Mouse (Mus musculus) midbrain, embryonic 11.5 days (tissue): Measurements from ENCODE around the gene Serpina3m. TPM values are rescaled to one million over a fixed set of nuclear protein-coding genes. Genes with fewer than 3 reads are reported as not detected.
A peak's percentile ranks its signal among the peaks of the same experiment; 100 is the strongest.

Experiments
- ATAC-seq: fragments of 200-750 bp; cut with Nextera tagmentation; 2 replicates; pipeline ENCODE4 v1.8.0; 2017; ENCODE audit warnings: moderate TSS enrichment, moderate library complexity; ENCODE audit not compliant: low FRiP score
- DNase-seq: peaks from one replicate; pipeline ENCODE4 v3.0.0; 2015; ENCODE audit warnings: low spot score; ENCODE audit errors: missing footprints
- H3K27ac ChIP-seq: fragments of 300-500 bp; sonication (generic); 2 replicates; pipeline ENCODE4 v1.5.1; 2014; ENCODE audit warnings: low read depth, low read length
- H3K27me3 ChIP-seq: fragments of 300-500 bp; sonication (generic); 2 replicates; pipeline ENCODE4 v1.6.1; 2014; ENCODE audit warnings: mild to moderate bottlenecking, low read length, moderate library complexity, mixed read lengths; ENCODE audit not compliant: control insufficient read depth, insufficient read depth
- H3K36me3 ChIP-seq: fragments of 300-500 bp; sonication (generic); 2 replicates; pipeline ENCODE4 v1.6.1; 2014; ENCODE audit warnings: mild to moderate bottlenecking, low read length, moderate library complexity, mixed read lengths; ENCODE audit not compliant: control insufficient read depth, insufficient read depth
- H3K4me1 ChIP-seq: fragments of 300-500 bp; sonication (generic); 2 replicates; pipeline ENCODE4 v1.6.1; 2014; ENCODE audit warnings: low read length; ENCODE audit not compliant: control insufficient read depth, insufficient read depth
- H3K4me2 ChIP-seq: fragments of 300-500 bp; sonication (generic); 2 replicates; pipeline ENCODE4 v1.6.1; 2014; ENCODE audit warnings: mild to moderate bottlenecking, moderate library complexity
- H3K4me3 ChIP-seq: fragments of 300-500 bp; sonication (generic); 2 replicates; pipeline ENCODE4 v1.5.1; 2014; ENCODE audit warnings: low read depth, low read length
- H3K9ac ChIP-seq: fragments of 300-500 bp; sonication (generic); 2 replicates; pipeline ENCODE4 v1.6.1; 2014; ENCODE audit warnings: low read length
- H3K9me3 ChIP-seq: fragments of 300-500 bp; sonication (generic); 2 replicates; pipeline ENCODE4 v1.6.1; 2016; ENCODE audit warnings: low read length; ENCODE audit not compliant: control insufficient read depth
- WGBS: fragments of 180-500 bp; shearing (Covaris S2); extraction: QIAGEN DNeasy Blood & Tissue Kit; methylation state at CpG from one replicate; pipeline ENCODE4 v1.1.7; 2014; 5-methylcytosine and 5-hydroxymethylcytosine counted together
- polyA plus RNA-seq: library from polyadenylated mRNA; unstranded; fragments of >200 nt; fragmentation: Nextera tagmentation; extraction: Ambion mirVana; gene quantifications from 2 replicates; pipeline ENCODE4 v1.2.1, GENCODE M21; 2014

Serpina3m gene
- polyA plus RNA-seq, 1 experiment from 2014 or later: not detected

DNA sequence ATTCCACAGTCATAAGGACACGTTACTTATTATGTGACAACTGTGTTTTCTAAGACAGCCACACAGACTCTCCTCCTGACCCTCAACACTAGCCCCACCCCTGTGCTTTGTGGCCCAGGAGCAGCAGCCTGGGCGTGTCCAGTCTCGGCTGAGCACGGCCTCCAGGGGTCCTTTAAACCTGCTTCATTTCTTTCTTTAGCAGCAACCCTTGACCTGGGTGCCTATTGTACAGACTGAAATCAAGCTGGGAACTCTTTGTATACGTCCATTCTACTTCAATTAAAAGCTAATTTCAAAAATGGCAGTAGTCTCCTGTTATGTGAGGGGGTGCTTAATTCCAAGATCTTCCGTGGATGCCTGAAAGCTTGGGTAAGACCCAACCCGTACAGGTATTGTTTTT lies 94.9 kb downstream of the Serpina3m start:
- DNase-seq: peak; percentile 81
- H3K4me2 ChIP-seq: no peak overlapping the region
- H3K36me3 ChIP-seq: no peaks in the 10 kb centered on the region
- H3K9me3 ChIP-seq: no peaks in the 10 kb centered on the region
- H3K9ac ChIP-seq: no peak overlapping the region
- H3K4me1 ChIP-seq: no peaks in the 10 kb centered on the region
- WGBS: 23% methylated on average over 7 of the region's 7 CpGs
- no peaks in the 10 kb centered on the region for H3K27me3 ChIP-seq
- H3K4me3 ChIP-seq: no peak overlapping the region
- H3K27ac ChIP-seq: no peak overlapping the region
- 0 out of 2 replicates have a peak, but pooled peaks have one; percentile 48 for ATAC-seq

- no peak overlapping the region for H3K27ac ChIP-seq
- DNase-seq (no peak), ATAC-seq (peak; percentile 36; the same call in 1 of the 2 replicates)
- H3K4me3 ChIP-seq: no peak overlapping the region
- whole genome bisulfite sequencing: 83% methylated on average over 20 of the region's 20 CpGs
- H3K27me3 ChIP-seq: no peaks in the 10 kb centered on the region
- H3K9me3 ChIP-seq: no peaks in the 10 kb centered on the region
- H3K4me1 ChIP-seq: no peaks in the 10 kb centered on the region
- no peak overlapping the region for H3K4me2 ChIP-seq
- no peaks in the 10 kb centered on the region for H3K36me3 ChIP-seq
- no peak overlapping the region for H3K9ac ChIP-seq
These were observed 95.9 kb downstream of the Serpina3m start for GRCm38 (mm10) chr12:104433951-104434735.

- Histone ChIP-seq H3K27me3 (peaks cover 3% of the 10 kb centered on the region; the same call in 1 of the 2 replicates), H3K27ac (no peak overlapping the region), H3K4me3 (no peak overlapping the region), H3K4me1 (peaks cover 3% of the 10 kb centered on the region), H3K4me2 (no peak overlapping the region), H3K36me3 (no peaks in the 10 kb centered on the region), H3K9ac (no peak overlapping the region), H3K9me3 (no peaks in the 10 kb centered on the region)
- ATAC-seq (peak; percentile 68), DNase-seq (peak; percentile 99)
- WGBS: 9% methylated on average over 22 of the region's 22 CpGs
These were observed 101.9 kb downstream of the Serpina3m start for GRCm38 (mm10) chr12:104440087-104440760.

DNA sequence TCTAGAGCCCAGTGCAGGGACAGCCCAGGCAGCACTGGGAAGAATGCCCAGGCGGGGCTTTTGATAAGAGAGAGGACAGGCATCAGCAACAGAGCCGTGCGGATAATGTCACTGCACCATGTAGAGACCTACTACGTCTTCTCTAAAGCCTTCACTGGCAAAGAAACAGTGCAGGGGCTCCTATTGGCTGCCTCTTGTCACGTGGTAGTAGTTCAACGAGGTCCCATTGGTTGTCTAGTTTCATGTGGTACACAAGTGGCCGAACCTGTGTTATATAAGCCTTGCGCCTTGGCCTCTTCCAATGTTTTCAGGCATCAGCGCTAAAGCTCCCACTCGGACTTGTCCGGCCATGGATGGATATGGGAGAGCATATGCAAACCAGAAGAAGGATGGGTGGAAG lies 105.4 kb downstream of the Serpina3m start:
- peaks cover 3% of the 10 kb centered on the region for H3K4me1 ChIP-seq
- ATAC-seq (no peak), DNase-seq (no peak)
- H3K4me3 ChIP-seq: no peak overlapping the region
- whole genome bisulfite sequencing: 85% methylated on average over 11 of the region's 11 CpGs
- no peak overlapping the region for H3K4me2 ChIP-seq
- peaks cover 3% of the 10 kb centered on the region; the same call in 1 of the 2 replicates for H3K27me3 ChIP-seq
- H3K9me3 ChIP-seq: no peaks in the 10 kb centered on the region
- H3K36me3 ChIP-seq: no peaks in the 10 kb centered on the region
- no peak overlapping the region for H3K27ac ChIP-seq
- H3K9ac ChIP-seq: no peak overlapping the region

Other genes starting within 250 kb of the Serpina3m start
- not detected in 2 replicates for gene Serpina5, start 237.4 kb upstream of the Serpina3m start, polyA plus RNA-seq
- not detected in 2 replicates for gene Serpina3a, start 225.8 kb upstream of the Serpina3m start, polyA plus RNA-seq
- not detected in 2 replicates for gene Serpina3b, start 210.5 kb upstream of the Serpina3m start, polyA plus RNA-seq
- not detected in 2 replicates for gene Serpina3c, start 184.6 kb upstream of the Serpina3m start, polyA plus RNA-seq
- 0.40 and 0.55 TPM in 2 replicates for gene Serpina3f, start 123.9 kb upstream of the Serpina3m start, polyA plus RNA-seq
- 0.26 and 0.44 TPM in 2 replicates for gene Serpina3g, start 102.2 kb upstream of the Serpina3m start, polyA plus RNA-seq
- gene Serpina3i, start 75.4 kb upstream of the Serpina3m start, polyA plus RNA-seq: 0.14 TPM in 1 of 2 replicates, not detected in the other
- not detected in 2 replicates for gene Serpina3j, start 23.9 kb upstream of the Serpina3m start, polyA plus RNA-seq
- not detected in 2 replicates for gene Serpina3k, start within 50 bp of the Serpina3m start, polyA plus RNA-seq
- not detected in 2 replicates for gene Serpina3n, start 68.2 kb downstream of the Serpina3m start, polyA plus RNA-seq
- gene Gsc, start 134.8 kb downstream of the Serpina3m start, polyA plus RNA-seq: 0.17 and 0.59 TPM in 2 replicates